Mouse (Mus musculus): ENCODE data around the gene Zbtb37. TPM values are rescaled to one million over a fixed set of nuclear protein-coding genes. Genes with fewer than 3 reads are reported as not detected.
"Not testable (repeated sequence)": the region's sequence is repeated elsewhere in the genome, so short reads cannot be mapped to it uniquely, and the experiment has no call there.

The Zbtb37 gene
- polyA plus RNA-seq, 1 experiment = 0.04 TPM

DNA sequence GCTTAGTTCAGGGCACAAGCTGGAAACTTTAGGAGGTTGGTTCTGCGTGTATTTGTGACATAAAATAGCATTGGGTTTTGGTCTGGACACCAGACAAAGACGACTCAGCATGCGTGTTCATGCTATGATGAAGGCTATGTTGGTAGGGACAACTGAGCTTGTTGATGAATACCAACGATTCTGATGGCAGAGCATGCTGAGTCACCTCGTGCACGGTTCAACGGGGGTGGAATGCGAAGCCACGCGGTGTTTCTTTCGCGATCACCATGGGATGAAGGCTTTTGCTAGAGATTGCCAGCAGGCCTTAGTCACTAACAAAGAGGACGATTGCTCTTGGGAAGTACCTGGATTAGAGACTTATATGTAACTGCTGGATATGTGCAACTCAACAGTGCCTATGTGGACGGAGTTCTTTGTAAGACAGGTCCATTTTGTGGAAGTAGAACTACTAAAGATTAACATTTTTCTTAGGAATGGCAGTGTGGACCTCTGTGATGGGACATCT, 684 bp upstream of the Zbtb37 start:
- peaks cover 63% of the 10 kb centered on the region for H3K4me1 ChIP-seq
- TF ChIP-seq GATA1 (IDR thresholded peaks at IDR 0.05; ENCODE audit: borderline replicate concordance, low read length) = no peak
- no peak for TF ChIP-seq FLI1 (IDR thresholded peaks at IDR 0.05; ENCODE audit: low read length)
- H3K4me3 ChIP-seq (replicated peaks) = peak overlapping the region; percentile 98
- no peaks in the 10 kb centered on the region for H3K9me3 ChIP-seq
- peaks cover 69% of the 10 kb centered on the region for H3K36me3 ChIP-seq (replicated peaks; ENCODE audit: low read length)
- no peaks in the 10 kb centered on the region for H3K27me3 ChIP-seq (replicated peaks)

GRCm38 (mm10) chr1:161033856-161034434, 704 bp downstream of the Zbtb37 start:
- peaks cover 59% of the 10 kb centered on the region for H3K4me1 ChIP-seq
- no peaks in the 10 kb centered on the region for H3K9me3 ChIP-seq
- peaks cover 67% of the 10 kb centered on the region for H3K36me3 ChIP-seq (replicated peaks; ENCODE audit: low read length)
- H3K27me3 ChIP-seq (replicated peaks) = no peaks in the 10 kb centered on the region
- peak overlapping the region; percentile 98 for H3K4me3 ChIP-seq (replicated peaks)
- TF ChIP-seq GATA1 (IDR thresholded peaks at IDR 0.05; ENCODE audit: borderline replicate concordance, low read length) (no peak), FLI1 (IDR thresholded peaks at IDR 0.05; ENCODE audit: low read length) (no peak)

DNA sequence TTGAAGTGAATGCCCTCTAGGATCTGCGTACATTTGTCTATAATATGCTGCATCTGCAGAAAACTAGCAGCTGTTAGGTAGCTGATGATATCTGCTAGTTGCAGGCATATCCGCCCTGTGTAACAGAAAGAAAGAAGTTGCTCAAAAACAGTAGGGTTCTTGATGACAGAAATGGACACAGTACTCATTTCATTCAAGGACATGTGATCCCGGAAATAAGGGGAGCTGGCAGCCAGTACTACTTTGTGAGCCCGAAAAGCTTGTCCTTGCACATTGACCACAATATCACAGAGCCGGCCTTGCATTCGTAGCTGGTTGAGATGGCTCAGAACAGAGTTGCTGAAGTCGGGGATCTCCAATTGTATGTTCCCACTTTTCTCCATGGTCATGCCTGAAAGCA, 2.3 kb downstream of the Zbtb37 start:
- Histone ChIP-seq H3K9me3 (no peaks in the 10 kb centered on the region), H3K27me3 (replicated peaks) (no peaks in the 10 kb centered on the region), H3K4me1 (peaks cover 52% of the 10 kb centered on the region), H3K36me3 (replicated peaks; ENCODE audit: low read length) (peaks cover 52% of the 10 kb centered on the region), H3K4me3 (replicated peaks) (no peak overlapping the region)
- no peak for TF ChIP-seq GATA1 (IDR thresholded peaks at IDR 0.05; ENCODE audit: borderline replicate concordance, low read length)
- no peak for TF ChIP-seq FLI1 (IDR thresholded peaks at IDR 0.05; ENCODE audit: low read length)

- H3K36me3 ChIP-seq (replicated peaks; ENCODE audit: low read length) = peaks cover 52% of the 10 kb centered on the region
- no peaks in the 10 kb centered on the region for H3K27me3 ChIP-seq (replicated peaks)
- TF ChIP-seq FLI1 (IDR thresholded peaks at IDR 0.05; ENCODE audit: low read length) = no peak
- no peak for TF ChIP-seq GATA1 (IDR thresholded peaks at IDR 0.05; ENCODE audit: borderline replicate concordance, low read length)
- peaks cover 55% of the 10 kb centered on the region for H3K4me1 ChIP-seq
- H3K9me3 ChIP-seq = no peaks in the 10 kb centered on the region
- no peak overlapping the region for H3K4me3 ChIP-seq (replicated peaks)
Measured at GRCm38 (mm10) chr1:161031881-161032280, 2.8 kb downstream of the Zbtb37 start.

GRCm38 (mm10) chr1:161030058-161030457, 4.6 kb downstream of the Zbtb37 start:
- no peaks in the 10 kb centered on the region for H3K27me3 ChIP-seq (replicated peaks)
- H3K4me3 ChIP-seq (replicated peaks) = no peak overlapping the region
- peaks cover 52% of the 10 kb centered on the region for H3K36me3 ChIP-seq (replicated peaks; ENCODE audit: low read length)
- TF ChIP-seq GATA1 (IDR thresholded peaks at IDR 0.05; ENCODE audit: borderline replicate concordance, low read length) = no peak
- TF ChIP-seq FLI1 (IDR thresholded peaks at IDR 0.05; ENCODE audit: low read length) = no peak
- H3K9me3 ChIP-seq = no peaks in the 10 kb centered on the region
- H3K4me1 ChIP-seq = peaks cover 44% of the 10 kb centered on the region

DNA sequence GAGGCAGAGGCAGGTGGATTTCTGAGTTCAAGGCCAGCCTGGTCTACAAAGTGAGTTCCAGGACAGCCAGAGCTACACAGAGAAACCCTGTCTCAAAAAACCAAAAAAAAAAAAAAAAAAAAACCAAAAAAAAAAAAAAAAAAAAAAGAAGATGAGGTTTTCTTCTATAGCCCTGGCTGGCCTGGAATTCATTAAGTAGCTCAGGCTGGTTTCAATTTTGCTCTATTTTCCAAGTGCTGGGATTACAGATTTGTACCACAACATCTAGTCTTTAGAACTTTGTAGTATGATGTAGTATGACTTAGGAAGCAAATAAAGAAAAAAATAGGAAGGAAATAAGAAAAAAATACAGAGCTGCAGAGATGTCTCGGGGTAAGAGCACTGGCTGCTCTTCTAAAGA, 6.2 kb downstream of the Zbtb37 start:
- Histone ChIP-seq H3K36me3 (replicated peaks; ENCODE audit: low read length) (peaks cover 60% of the 10 kb centered on the region), H3K4me1 (peaks cover 35% of the 10 kb centered on the region)
- not testable (repeated sequence) for H3K4me3 ChIP-seq (replicated peaks); H3K9me3 ChIP-seq; H3K27me3 ChIP-seq (replicated peaks)

DNA sequence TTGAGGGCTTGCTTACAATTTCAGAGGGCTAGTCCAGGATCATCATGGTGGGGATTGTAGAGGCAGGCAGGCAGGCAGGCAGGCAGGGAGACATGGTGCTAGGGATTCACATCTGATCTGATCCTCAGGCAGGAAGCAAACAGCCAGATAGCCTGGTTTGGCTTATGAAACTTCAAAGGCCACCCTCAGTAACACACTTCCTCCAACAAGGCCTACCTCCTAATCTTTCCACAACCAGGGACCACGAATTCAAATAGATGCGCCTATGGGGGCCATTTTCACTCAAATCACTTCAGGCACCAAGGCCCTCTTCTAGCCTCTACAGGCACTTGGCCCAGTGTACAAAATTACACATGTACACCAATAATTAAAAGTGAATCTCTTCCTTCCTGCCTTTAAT, 7.5 kb downstream of the Zbtb37 start:
- peaks cover 34% of the 10 kb centered on the region for H3K4me1 ChIP-seq
- no peaks in the 10 kb centered on the region for H3K27me3 ChIP-seq (replicated peaks)
- H3K9me3 ChIP-seq = no peaks in the 10 kb centered on the region
- H3K36me3 ChIP-seq (replicated peaks; ENCODE audit: low read length) = peaks cover 57% of the 10 kb centered on the region
- no peak for TF ChIP-seq FLI1 (IDR thresholded peaks at IDR 0.05; ENCODE audit: low read length)
- TF ChIP-seq GATA1 (IDR thresholded peaks at IDR 0.05; ENCODE audit: borderline replicate concordance, low read length) = no peak
- H3K4me3 ChIP-seq (replicated peaks) = no peak overlapping the region

DNA sequence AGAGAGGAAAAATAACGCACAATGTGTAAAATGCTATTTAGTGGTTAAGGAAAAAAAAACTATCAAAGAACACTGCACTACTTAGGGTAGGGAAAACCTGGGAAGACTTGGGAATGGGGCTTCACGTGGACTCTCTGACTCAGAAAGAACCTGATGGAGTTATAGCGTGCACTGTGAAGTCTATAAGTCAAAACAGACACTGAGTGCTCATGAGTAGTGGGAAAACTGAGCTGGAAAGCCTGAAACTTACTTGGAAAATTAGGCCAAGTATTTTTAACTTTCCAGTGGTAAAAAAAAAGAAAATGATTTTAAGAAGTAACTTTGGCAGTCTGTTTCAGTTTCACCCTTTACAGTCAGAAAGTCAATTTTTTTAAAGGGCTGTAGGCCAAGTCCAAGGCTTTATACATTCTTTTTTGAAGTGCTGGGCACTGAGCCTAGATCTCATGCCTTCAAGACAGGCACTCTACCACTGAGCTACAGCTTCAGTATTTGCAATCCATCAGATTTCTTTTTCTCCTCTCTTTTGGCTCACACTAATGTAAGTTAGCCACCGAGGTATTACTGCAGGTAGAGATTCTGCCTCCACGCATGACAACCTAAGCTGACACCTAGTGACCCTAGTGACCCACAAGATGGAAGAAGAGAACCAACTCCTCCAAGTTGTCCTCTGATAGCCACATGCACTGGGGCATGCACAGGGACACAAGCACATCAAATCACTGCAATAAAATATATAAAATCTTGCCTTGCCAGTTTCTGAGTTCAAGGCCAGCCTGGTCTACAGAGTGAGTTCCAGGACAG, 9.0 kb downstream of the Zbtb37 start:
- Histone ChIP-seq H3K4me1 (peaks cover 30% of the 10 kb centered on the region), H3K9me3 (no peaks in the 10 kb centered on the region), H3K4me3 (replicated peaks) (no peak overlapping the region), H3K36me3 (replicated peaks; ENCODE audit: low read length) (peaks cover 48% of the 10 kb centered on the region), H3K27me3 (replicated peaks) (no peaks in the 10 kb centered on the region)
- TF ChIP-seq GATA1 (IDR thresholded peaks at IDR 0.05; ENCODE audit: borderline replicate concordance, low read length) (no peak), FLI1 (IDR thresholded peaks at IDR 0.05; ENCODE audit: low read length) (no peak)

DNA sequence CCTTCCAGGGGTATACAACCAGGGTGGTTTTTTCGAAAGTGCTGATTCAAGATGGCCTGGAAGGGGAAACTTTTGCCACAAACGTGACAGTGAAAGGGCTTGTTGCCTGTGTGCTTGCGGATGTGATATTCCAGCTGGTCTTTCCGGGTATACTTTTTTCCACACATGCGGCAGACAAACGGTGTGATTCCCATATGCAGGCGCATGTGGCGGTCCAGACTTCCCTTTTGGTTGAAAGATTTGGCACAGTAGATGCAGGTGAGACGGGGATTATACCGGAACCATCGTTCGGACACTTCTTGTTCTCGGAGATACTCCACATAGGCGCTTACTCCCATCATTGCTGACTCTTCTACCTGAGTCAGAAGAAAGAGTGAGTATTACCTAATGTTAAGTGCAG, 14.6 kb downstream of the Zbtb37 start:
- Histone ChIP-seq H3K27me3 (replicated peaks) (no peaks in the 10 kb centered on the region), H3K4me3 (replicated peaks) (no peak overlapping the region), H3K4me1 (peaks cover 14% of the 10 kb centered on the region), H3K9me3 (no peaks in the 10 kb centered on the region), H3K36me3 (replicated peaks; ENCODE audit: low read length) (peaks cover 53% of the 10 kb centered on the region)
- TF ChIP-seq GATA1 (IDR thresholded peaks at IDR 0.05; ENCODE audit: borderline replicate concordance, low read length) (no peak), FLI1 (IDR thresholded peaks at IDR 0.05; ENCODE audit: low read length) (no peak)

GRCm38 (mm10) chr1:161016378-161016777, 18.3 kb downstream of the Zbtb37 start:
- TF ChIP-seq FLI1 (IDR thresholded peaks at IDR 0.05; ENCODE audit: low read length) (no peak), GATA1 (IDR thresholded peaks at IDR 0.05; ENCODE audit: borderline replicate concordance, low read length) (no peak)
- Histone ChIP-seq H3K4me3 (replicated peaks) (no peak overlapping the region), H3K4me1 (peaks cover 7% of the 10 kb centered on the region), H3K27me3 (replicated peaks) (no peaks in the 10 kb centered on the region), H3K9me3 (no peaks in the 10 kb centered on the region), H3K36me3 (replicated peaks; ENCODE audit: low read length) (peaks cover 60% of the 10 kb centered on the region)
